Mouse (Mus musculus): ENCODE measurements around the gene Plxna2. TPM values are rescaled to one million over a fixed set of nuclear protein-coding genes. Genes with fewer than 3 reads are reported as not detected.
A peak's percentile ranks its signal among the peaks of the same experiment; 100 is the strongest.

The Plxna2 gene
- polyA plus RNA-seq, 1 experiment from 2014 or later: 4.5 TPM

GRCm38 (mm10) chr1:194620245-194620991 lies 2.4 kb downstream of the Plxna2 start:
- under 1% methylated on average over 44 of the region's 56 CpGs for WGBS
- H3K4me1 ChIP-seq (ENCODE audit: insufficient read depth, low read depth, low read length): peaks cover 29% of the 10 kb centered on the region; the same call in 1 of the 2 replicates

GRCm38 (mm10) chr1:194622174-194622573 lies 4.2 kb downstream of the Plxna2 start:
- Histone ChIP-seq H3K4me2 (replicated peaks; ENCODE audit: low read depth, low read length) (peak overlapping the region; percentile 85), H3K9me3 (ENCODE audit: low read length) (no peaks in the 10 kb centered on the region), H3K4me3 (ENCODE audit: low read depth, low read length) (peak overlapping the region; percentile 87; the same call in 1 of the 2 replicates), H3K27ac (ENCODE audit: low read length) (no peak overlapping the region), H3K27me3 (replicated peaks; ENCODE audit: insufficient read depth, low read length) (no peaks in the 10 kb centered on the region), H3K9ac (replicated peaks; ENCODE audit: low read depth) (0 out of 2 replicates have a peak overlapping the region, but pooled peaks have one; percentile 13), H3K4me1 (ENCODE audit: insufficient read depth, low read depth, low read length) (peaks cover 41% of the 10 kb centered on the region; the same call in 1 of the 2 replicates), H3K36me3 (ENCODE audit: insufficient read depth, low read length) (no peaks in the 10 kb centered on the region)
- TF ChIP-seq EP300 (IDR thresholded peaks at IDR 0.05): no peak
- no peak for TF ChIP-seq CTCF (IDR thresholded peaks at IDR 0.05)
- DNase-seq (ENCODE audit: low spot score): no peak
- 76% methylated on average over 3 of the region's 3 CpGs for WGBS
- no peak for ATAC-seq

More at GRCm38 (mm10) chr1:194620245-194620991, 2.4 kb downstream of the Plxna2 start:
- peak overlapping the region; percentile 87 for H3K4me3 ChIP-seq (ENCODE audit: low read depth, low read length)
- peak overlapping the region; percentile 92 for H3K27ac ChIP-seq (ENCODE audit: low read length)
- no peaks in the 10 kb centered on the region for H3K27me3 ChIP-seq (replicated peaks; ENCODE audit: insufficient read depth, low read length)
- H3K36me3 ChIP-seq (ENCODE audit: insufficient read depth, low read length): no peaks in the 10 kb centered on the region
- H3K9ac ChIP-seq (replicated peaks; ENCODE audit: low read depth): peak overlapping the region; percentile 91
- no peaks in the 10 kb centered on the region for H3K9me3 ChIP-seq (ENCODE audit: low read length)
- TF ChIP-seq CTCF (IDR thresholded peaks at IDR 0.05) (no peak), EP300 (IDR thresholded peaks at IDR 0.05) (no peak)
- ATAC-seq (peak; percentile 67), DNase-seq (ENCODE audit: low spot score) (peak; percentile 87)
- peak overlapping the region; percentile 85 for H3K4me2 ChIP-seq (replicated peaks; ENCODE audit: low read depth, low read length)

- Histone ChIP-seq H3K27me3 (replicated peaks; ENCODE audit: insufficient read depth, low read length) (no peaks in the 10 kb centered on the region), H3K9ac (replicated peaks; ENCODE audit: low read depth) (no peak overlapping the region; the same call in 1 of the 2 replicates), H3K27ac (ENCODE audit: low read length) (no peak overlapping the region), H3K9me3 (ENCODE audit: low read length) (no peaks in the 10 kb centered on the region), H3K4me2 (replicated peaks; ENCODE audit: low read depth, low read length) (peak overlapping the region; percentile 85), H3K4me1 (ENCODE audit: insufficient read depth, low read depth, low read length) (peaks cover 41% of the 10 kb centered on the region; the same call in 1 of the 2 replicates), H3K36me3 (ENCODE audit: insufficient read depth, low read length) (no peaks in the 10 kb centered on the region), H3K4me3 (ENCODE audit: low read depth, low read length) (peak overlapping the region; percentile 87; the same call in 1 of the 2 replicates)
- no peak for ATAC-seq
- no peak for DNase-seq (ENCODE audit: low spot score)
- TF ChIP-seq CTCF (IDR thresholded peaks at IDR 0.05): no peak
- no peak for TF ChIP-seq EP300 (IDR thresholded peaks at IDR 0.05)
- WGBS: 47% methylated on average over 2 of the region's 2 CpGs
Observed at GRCm38 (mm10) chr1:194622677-194623076, 4.7 kb downstream of the Plxna2 start.

GRCm38 (mm10) chr1:194623641-194624040 lies 5.6 kb downstream of the Plxna2 start:
- no peak for TF ChIP-seq EP300 (IDR thresholded peaks at IDR 0.05)
- no peak for TF ChIP-seq CTCF (IDR thresholded peaks at IDR 0.05)
- Histone ChIP-seq H3K36me3 (ENCODE audit: insufficient read depth, low read length) (no peaks in the 10 kb centered on the region), H3K9ac (replicated peaks; ENCODE audit: low read depth) (no peak overlapping the region), H3K4me3 (ENCODE audit: low read depth, low read length) (peak overlapping the region; percentile 12; the same call in 1 of the 2 replicates), H3K27ac (ENCODE audit: low read length) (no peak overlapping the region), H3K4me1 (ENCODE audit: insufficient read depth, low read depth, low read length) (peaks cover 46% of the 10 kb centered on the region; the same call in 1 of the 2 replicates), H3K27me3 (replicated peaks; ENCODE audit: insufficient read depth, low read length) (no peaks in the 10 kb centered on the region), H3K9me3 (ENCODE audit: low read length) (no peaks in the 10 kb centered on the region), H3K4me2 (replicated peaks; ENCODE audit: low read depth, low read length) (peak overlapping the region; percentile 85; the same call in 1 of the 2 replicates)
- ATAC-seq (no peak), DNase-seq (ENCODE audit: low spot score) (no peak)
- WGBS: 53% methylated on average over 3 of the region's 3 CpGs

- no peak overlapping the region for H3K4me3 ChIP-seq (ENCODE audit: low read depth, low read length)
- 45% methylated on average over 2 of the region's 2 CpGs for WGBS
- H3K9ac ChIP-seq (replicated peaks; ENCODE audit: low read depth): no peak overlapping the region
- H3K4me2 ChIP-seq (replicated peaks; ENCODE audit: low read depth, low read length): peak overlapping the region; percentile 85; the same call in 1 of the 2 replicates
- DNase-seq (ENCODE audit: low spot score): peak; percentile 55
- peaks cover 48% of the 10 kb centered on the region for H3K4me1 ChIP-seq (ENCODE audit: insufficient read depth, low read depth, low read length)
- H3K9me3 ChIP-seq (ENCODE audit: low read length): no peaks in the 10 kb centered on the region
- peak; percentile 62 for TF ChIP-seq CTCF (IDR thresholded peaks at IDR 0.05)
- no peak for TF ChIP-seq EP300 (IDR thresholded peaks at IDR 0.05)
- H3K36me3 ChIP-seq (ENCODE audit: insufficient read depth, low read length): no peaks in the 10 kb centered on the region
- no peaks in the 10 kb centered on the region for H3K27me3 ChIP-seq (replicated peaks; ENCODE audit: insufficient read depth, low read length)
- no peak overlapping the region for H3K27ac ChIP-seq (ENCODE audit: low read length)
- ATAC-seq: no peak
Observed at GRCm38 (mm10) chr1:194624411-194624810, 6.4 kb downstream of the Plxna2 start.

GRCm38 (mm10) chr1:194624973-194625372 lies 7.0 kb downstream of the Plxna2 start:
- H3K4me3 ChIP-seq (ENCODE audit: low read depth, low read length): no peak overlapping the region
- DNase-seq (ENCODE audit: low spot score) (no peak), ATAC-seq (no peak)
- 0 out of 2 replicates have a peak overlapping the region, but pooled peaks have one; percentile 4 for H3K4me2 ChIP-seq (replicated peaks; ENCODE audit: low read depth, low read length)
- H3K9me3 ChIP-seq (ENCODE audit: low read length): no peaks in the 10 kb centered on the region
- no peaks in the 10 kb centered on the region for H3K36me3 ChIP-seq (ENCODE audit: insufficient read depth, low read length)
- H3K27ac ChIP-seq (ENCODE audit: low read length): no peak overlapping the region
- H3K9ac ChIP-seq (replicated peaks; ENCODE audit: low read depth): no peak overlapping the region
- peaks cover 50% of the 10 kb centered on the region for H3K4me1 ChIP-seq (ENCODE audit: insufficient read depth, low read depth, low read length)
- TF ChIP-seq EP300 (IDR thresholded peaks at IDR 0.05) (no peak), CTCF (IDR thresholded peaks at IDR 0.05) (no peak)
- WGBS: 45% methylated on average over 4 of the region's 4 CpGs
- no peaks in the 10 kb centered on the region for H3K27me3 ChIP-seq (replicated peaks; ENCODE audit: insufficient read depth, low read length)
